Mouse (Mus musculus) embryonic facial prominence, embryonic 11.5 days (tissue): ENCODE measurements around the gene Dip2b. TPM values are rescaled to one million over a fixed set of nuclear protein-coding genes. Genes with fewer than 3 reads are reported as not detected.

Experiments
- ATAC-seq: fragments of 200-750 bp; cut with Nextera tagmentation; replicated peaks from 2 replicates; pipeline ENCODE4 v1.8.0; 2017; ENCODE audit warnings: low read depth; ENCODE audit not compliant: insufficient number of reproducible peaks, low FRiP score, low TSS enrichment
- DNase-seq: peaks from one replicate; pipeline ENCODE4 v3.0.0-alpha.2; 2015; ENCODE audit warnings: low spot score
- H3K27ac ChIP-seq: fragments of 300-500 bp; sonication (generic); replicated peaks from 2 replicates; pipeline ENCODE4 v1.5.1; 2014; ENCODE audit warnings: mild to moderate bottlenecking, low read depth, low read length, control low read depth
- H3K27me3 ChIP-seq: fragments of 300-500 bp; sonication (generic); 2 replicates; pipeline ENCODE4 v1.6.1; 2014; ENCODE audit warnings: mild to moderate bottlenecking, low read length, moderate library complexity, mixed read lengths; ENCODE audit not compliant: control insufficient read depth, insufficient read depth
- H3K36me3 ChIP-seq: fragments of 300-500 bp; sonication (generic); replicated peaks from 2 replicates; pipeline ENCODE4 v1.6.1; 2014; ENCODE audit warnings: low read depth, mild to moderate bottlenecking, low read length, moderate library complexity, mixed read lengths; ENCODE audit not compliant: control insufficient read depth, insufficient read depth
- H3K4me1 ChIP-seq: fragments of 300-500 bp; sonication (generic); 2 replicates; pipeline ENCODE4 v1.6.1; 2014; ENCODE audit warnings: low read length, mixed read lengths; ENCODE audit not compliant: control insufficient read depth, insufficient read depth
- H3K4me2 ChIP-seq: fragments of 300-500 bp; sonication (generic); 2 replicates; pipeline ENCODE4 v1.6.1; 2014; ENCODE audit warnings: low read depth, mild to moderate bottlenecking, control low read depth, low read length, moderate library complexity
- H3K4me3 ChIP-seq: fragments of 300-500 bp; sonication (generic); 2 replicates; pipeline ENCODE4 v1.5.1; 2014; ENCODE audit warnings: low read depth, low read length, control low read depth
- H3K9ac ChIP-seq: fragments of 300-500 bp; sonication (generic); replicated peaks from 2 replicates; pipeline ENCODE4 v1.6.1; 2014; ENCODE audit warnings: mild to moderate bottlenecking, control low read depth, low read length
- H3K9me3 ChIP-seq: fragments of 300-500 bp; sonication (generic); replicated peaks from 2 replicates; pipeline ENCODE4 v1.6.1; 2016; ENCODE audit warnings: mild to moderate bottlenecking, low read length, inconsistent platforms, mixed read lengths; ENCODE audit not compliant: control insufficient read depth
- WGBS: fragments of 180-500 bp; shearing (Covaris S2); extraction: QIAGEN DNeasy Blood & Tissue Kit; methylation state at CpG from one replicate; pipeline ENCODE4 v1.1.7; 2014; 5-methylcytosine and 5-hydroxymethylcytosine counted together
- polyA plus RNA-seq: library from polyadenylated mRNA; unstranded; fragments of >200 nt; fragmentation: Nextera tagmentation; extraction: Ambion mirVana; gene quantifications from 2 replicates; pipeline ENCODE4 v1.2.1, GENCODE M21; 2014

The Dip2b gene
- polyA plus RNA-seq, 1 experiment from 2014 or later = 15.4 TPM

- peak overlapping the region; percentile 86 for H3K4me3 ChIP-seq
- H3K27me3 ChIP-seq = no peaks in the 10 kb centered on the region
- peak overlapping the region; percentile 99 for H3K9ac ChIP-seq
- peak overlapping the region; percentile 100 for H3K27ac ChIP-seq
- 8% methylated on average over 15 of the region's 17 CpGs for WGBS
- H3K4me1 ChIP-seq = no peaks in the 10 kb centered on the region
- H3K9me3 ChIP-seq = no peaks in the 10 kb centered on the region
- no peaks in the 10 kb centered on the region for H3K36me3 ChIP-seq
- ATAC-seq (0 out of 2 replicates have a peak, but pooled peaks have one; percentile 67), DNase-seq (peak; percentile 2)
- H3K4me2 ChIP-seq = peak overlapping the region; percentile 48
Observed at GRCm38 (mm10) chr15:100227031-100227662, 188.7 kb downstream of the Dip2b start.

- under 1% methylated on average over 43 of the region's 133 CpGs for WGBS
- no peaks in the 10 kb centered on the region for H3K4me1 ChIP-seq
Observed at GRCm38 (mm10) chr15:100227663-100228534, 189.4 kb downstream of the Dip2b start, which contains the start of gene Atf1. Gene Atf1 (plus strand): TSS chr15:100227819.

DNA sequence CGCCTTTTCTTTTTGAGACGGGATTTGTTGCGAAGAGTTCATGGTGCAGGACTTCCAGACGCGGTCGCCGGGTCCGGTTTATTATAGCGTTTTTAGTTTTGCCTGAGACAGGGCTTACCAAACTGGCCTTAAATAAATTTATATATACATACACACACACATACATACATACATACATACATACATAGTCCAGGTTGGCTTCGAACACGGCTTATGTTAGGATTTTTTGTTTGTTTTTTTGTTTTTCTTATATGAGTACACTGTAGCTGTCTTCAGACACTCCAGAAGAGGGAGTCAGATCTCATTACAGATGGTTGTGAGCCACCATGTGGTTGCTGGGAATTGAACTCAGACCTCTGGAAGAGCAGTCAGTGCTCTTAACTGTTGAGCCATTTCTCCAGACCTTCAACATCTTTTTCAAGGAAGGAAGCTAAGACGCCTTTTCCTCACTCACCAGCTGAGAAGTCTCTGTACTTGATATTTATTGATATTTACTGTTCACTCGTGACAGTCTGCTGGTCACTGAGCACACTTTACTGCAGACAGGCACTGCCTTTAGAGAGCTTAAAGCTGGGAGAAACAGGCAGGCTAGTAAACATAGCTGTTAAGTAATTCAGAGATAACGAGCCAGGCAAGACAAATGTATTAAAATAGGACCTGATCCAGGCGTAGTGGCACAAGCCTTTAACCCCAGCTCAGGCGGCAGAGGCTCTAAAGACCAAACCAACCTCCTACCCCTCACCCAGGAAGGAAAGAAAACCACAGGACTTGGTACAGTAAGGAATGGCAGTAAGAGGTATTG is 190.3 kb downstream of the Dip2b start:
- Histone ChIP-seq H3K4me2 (peak overlapping the region; percentile 48), H3K9me3 (no peaks in the 10 kb centered on the region), H3K27ac (peak overlapping the region; percentile 100), H3K4me3 (peak overlapping the region; percentile 86), H3K36me3 (no peaks in the 10 kb centered on the region; the same call in none of the 2 replicates), H3K4me1 (no peaks in the 10 kb centered on the region), H3K27me3 (no peaks in the 10 kb centered on the region), H3K9ac (peak overlapping the region; percentile 99)
- ATAC-seq (no peak), DNase-seq (no peak)
- 17% methylated on average over 16 of the region's 16 CpGs for WGBS

More at GRCm38 (mm10) chr15:100227663-100228534, 189.4 kb downstream of the Dip2b start, which contains the start of gene Atf1:
- DNase-seq (peak; percentile 94), ATAC-seq (peak; percentile 64)
- Histone ChIP-seq H3K4me3 (peak within 1 kb of the TSS; percentile 86), H3K27me3 (no peaks in the 10 kb centered on the region), H3K36me3 (no peaks in the 10 kb centered on the region; the same call in 1 of the 2 replicates), H3K9ac (peak within 1 kb of the TSS; percentile 99), H3K4me2 (peak within 1 kb of the TSS; percentile 48), H3K9me3 (no peaks in the 10 kb centered on the region), H3K27ac (peak within 1 kb of the TSS; percentile 100)

DNA sequence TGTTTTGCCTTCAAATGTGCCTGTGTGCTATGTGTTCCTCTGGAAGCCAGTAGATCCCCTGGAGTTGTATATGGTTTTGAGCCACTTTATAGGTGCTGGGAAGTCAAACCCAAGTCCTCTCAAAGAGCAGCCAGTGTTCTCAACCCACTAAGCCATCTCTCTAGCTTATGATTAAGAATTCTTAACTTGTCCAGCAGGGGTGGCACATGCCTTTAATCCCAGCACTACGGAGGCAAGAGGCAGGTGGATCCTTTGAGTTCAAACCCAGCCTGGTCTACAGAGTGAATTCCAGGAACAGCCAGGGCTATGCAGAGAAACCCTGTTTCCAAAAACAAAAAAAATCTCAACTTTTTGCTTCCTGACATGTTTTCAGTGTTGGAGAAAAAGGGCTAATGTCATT is 192.2 kb downstream of the Dip2b start:
- H3K4me1 ChIP-seq = no peaks in the 10 kb centered on the region
- no peak overlapping the region for H3K27ac ChIP-seq
- H3K9ac ChIP-seq = no peak overlapping the region
- H3K4me3 ChIP-seq = no peak overlapping the region
- no peaks in the 10 kb centered on the region for H3K27me3 ChIP-seq
- H3K36me3 ChIP-seq = no peaks in the 10 kb centered on the region; the same call in none of the 2 replicates
- H3K9me3 ChIP-seq = no peaks in the 10 kb centered on the region
- no peak for ATAC-seq
- 69% methylated on average over 1 of the region's 1 CpGs for WGBS
- no peak for DNase-seq
- H3K4me2 ChIP-seq = no peak overlapping the region

GRCm38 (mm10) chr15:100231616-100232525 is 193.4 kb downstream of the Dip2b start:
- no peaks in the 10 kb centered on the region for H3K4me1 ChIP-seq
- ATAC-seq (no peak), DNase-seq (no peak)
- H3K9ac ChIP-seq = no peak overlapping the region
- H3K9me3 ChIP-seq = no peaks in the 10 kb centered on the region
- H3K36me3 ChIP-seq = no peaks in the 10 kb centered on the region; the same call in none of the 2 replicates
- H3K4me3 ChIP-seq = no peak overlapping the region
- H3K4me2 ChIP-seq = no peak overlapping the region
- H3K27ac ChIP-seq = no peak overlapping the region
- 92% methylated on average over 14 of the region's 14 CpGs for WGBS
- no peaks in the 10 kb centered on the region for H3K27me3 ChIP-seq

DNA sequence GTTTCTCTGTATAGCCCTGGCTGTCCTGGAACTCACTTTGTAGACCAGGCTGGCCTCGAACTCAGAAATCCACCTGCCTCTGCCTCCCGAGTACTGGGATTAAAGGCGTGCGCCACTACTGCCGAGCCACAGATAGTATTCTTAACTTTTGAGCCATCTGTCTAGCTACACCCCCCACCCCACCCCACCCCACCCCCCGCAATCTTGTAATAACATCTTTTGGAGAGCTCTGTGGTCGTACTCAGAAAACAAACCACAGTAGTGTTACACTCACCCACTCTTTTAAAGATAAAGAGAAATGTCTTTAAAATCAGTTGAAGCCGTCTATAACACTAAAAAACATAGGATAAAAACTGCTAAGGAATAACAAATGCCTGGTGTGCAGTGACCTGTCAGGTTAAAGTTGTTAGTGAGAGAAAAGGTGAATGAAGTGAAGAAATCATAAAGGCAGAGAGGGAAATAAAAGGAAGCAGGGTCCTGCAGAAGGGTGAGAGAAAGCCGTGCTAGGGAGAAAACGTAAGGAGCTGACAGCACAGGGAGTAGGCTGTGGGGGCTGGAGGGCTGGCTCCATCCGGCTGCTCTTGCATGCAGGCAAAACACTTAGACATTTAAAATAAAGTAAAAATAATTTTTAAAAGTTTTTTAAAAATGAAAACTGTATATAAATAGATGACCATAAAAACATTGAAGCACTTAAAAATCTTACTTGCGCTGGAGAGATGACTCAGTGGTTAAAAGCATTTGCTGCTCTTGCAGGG is 196.9 kb downstream of the Dip2b start:
- no peaks in the 10 kb centered on the region; the same call in none of the 2 replicates for H3K36me3 ChIP-seq
- 92% methylated on average over 12 of the region's 12 CpGs for WGBS

More for the DNA sequence above, 196.9 kb downstream of the Dip2b start:
- ATAC-seq (no peak), DNase-seq (no peak)
- H3K9ac ChIP-seq = no peak overlapping the region
- H3K27me3 ChIP-seq = no peaks in the 10 kb centered on the region
- H3K4me1 ChIP-seq = no peaks in the 10 kb centered on the region
- no peak overlapping the region for H3K27ac ChIP-seq
- H3K9me3 ChIP-seq = no peaks in the 10 kb centered on the region
- H3K4me3 ChIP-seq = no peak overlapping the region
- H3K4me2 ChIP-seq = no peak overlapping the region
